Mouse (Mus musculus): ENCODE data around the gene Atl1. TPM values are rescaled to one million over a fixed set of nuclear protein-coding genes. Genes with fewer than 3 reads are reported as not detected.
A peak's percentile ranks its signal among the peaks of the same experiment; 100 is the strongest.

Gene Atl1
- polyA plus RNA-seq, 1 experiment from 2014 or later: 3.9 TPM

- Histone ChIP-seq H3K4me2 (ENCODE audit: low read depth, low read length) (peak overlapping the region; percentile 34), H3K9ac (ENCODE audit: low read length) (no peak overlapping the region), H3K27me3 (ENCODE audit: control insufficient read depth, insufficient read depth, low read depth, low read length) (no peaks in the 10 kb centered on the region), H3K4me1 (replicated peaks; ENCODE audit: control insufficient read depth, insufficient read depth, low read length) (peaks cover 22% of the 10 kb centered on the region), H3K4me3 (ENCODE audit: low read length) (peak overlapping the region; percentile 30), H3K9me3 (ENCODE audit: control insufficient read depth, low read length) (no peaks in the 10 kb centered on the region), H3K27ac (ENCODE audit: low read length) (peak overlapping the region; percentile 79), H3K36me3 (ENCODE audit: control insufficient read depth, insufficient read depth, low read length) (no peaks in the 10 kb centered on the region)
- peak; percentile 82 for ATAC-seq (ENCODE audit: low read depth)
- WGBS: 16% methylated on average over 4 of the region's 4 CpGs
Observed at GRCm38 (mm10) chr12:69879172-69879665, 13.2 kb upstream of the Atl1 start.

GRCm38 (mm10) chr12:69879739-69880138 lies 12.7 kb upstream of the Atl1 start:
- Histone ChIP-seq H3K4me2 (ENCODE audit: low read depth, low read length) (peak overlapping the region; percentile 34), H3K9ac (ENCODE audit: low read length) (no peak overlapping the region; the same call in 1 of the 2 replicates), H3K9me3 (ENCODE audit: control insufficient read depth, low read length) (no peaks in the 10 kb centered on the region), H3K27me3 (ENCODE audit: control insufficient read depth, insufficient read depth, low read depth, low read length) (no peaks in the 10 kb centered on the region), H3K36me3 (ENCODE audit: control insufficient read depth, insufficient read depth, low read length) (no peaks in the 10 kb centered on the region), H3K27ac (ENCODE audit: low read length) (peak overlapping the region; percentile 78), H3K4me3 (ENCODE audit: low read length) (peak overlapping the region; percentile 30), H3K4me1 (replicated peaks; ENCODE audit: control insufficient read depth, insufficient read depth, low read length) (peaks cover 22% of the 10 kb centered on the region)
- ATAC-seq (ENCODE audit: low read depth): no peak
- WGBS: 23% methylated on average over 6 of the region's 6 CpGs

- Histone ChIP-seq H3K9me3 (ENCODE audit: control insufficient read depth, low read length) (no peaks in the 10 kb centered on the region), H3K9ac (ENCODE audit: low read length) (no peak overlapping the region), H3K36me3 (ENCODE audit: control insufficient read depth, insufficient read depth, low read length) (no peaks in the 10 kb centered on the region), H3K27ac (ENCODE audit: low read length) (no peak overlapping the region), H3K27me3 (ENCODE audit: control insufficient read depth, insufficient read depth, low read depth, low read length) (no peaks in the 10 kb centered on the region), H3K4me3 (ENCODE audit: low read length) (no peak overlapping the region), H3K4me2 (ENCODE audit: low read depth, low read length) (no peak overlapping the region), H3K4me1 (replicated peaks; ENCODE audit: control insufficient read depth, insufficient read depth, low read length) (peaks cover 26% of the 10 kb centered on the region)
- 54% methylated on average over 10 of the region's 10 CpGs for WGBS
- ATAC-seq (ENCODE audit: low read depth): no peak
Observed at GRCm38 (mm10) chr12:69881198-69881905, 11.1 kb upstream of the Atl1 start.

GRCm38 (mm10) chr12:69884053-69884452 lies 8.4 kb upstream of the Atl1 start:
- no peaks in the 10 kb centered on the region for H3K27me3 ChIP-seq (ENCODE audit: control insufficient read depth, insufficient read depth, low read depth, low read length)
- no peaks in the 10 kb centered on the region for H3K9me3 ChIP-seq (ENCODE audit: control insufficient read depth, low read length)
- H3K27ac ChIP-seq (ENCODE audit: low read length): no peak overlapping the region
- H3K9ac ChIP-seq (ENCODE audit: low read length): no peak overlapping the region
- no peak overlapping the region for H3K4me2 ChIP-seq (ENCODE audit: low read depth, low read length)
- H3K4me3 ChIP-seq (ENCODE audit: low read length): no peak overlapping the region
- ATAC-seq (ENCODE audit: low read depth): no peak
- WGBS: 92% methylated on average over 5 of the region's 5 CpGs
- H3K36me3 ChIP-seq (ENCODE audit: control insufficient read depth, insufficient read depth, low read length): no peaks in the 10 kb centered on the region
- peaks cover 20% of the 10 kb centered on the region for H3K4me1 ChIP-seq (replicated peaks; ENCODE audit: control insufficient read depth, insufficient read depth, low read length)

- Histone ChIP-seq H3K27me3 (ENCODE audit: control insufficient read depth, insufficient read depth, low read depth, low read length) (no peaks in the 10 kb centered on the region), H3K9me3 (ENCODE audit: control insufficient read depth, low read length) (no peaks in the 10 kb centered on the region), H3K27ac (ENCODE audit: low read length) (no peak overlapping the region), H3K4me3 (ENCODE audit: low read length) (no peak overlapping the region), H3K36me3 (ENCODE audit: control insufficient read depth, insufficient read depth, low read length) (no peaks in the 10 kb centered on the region), H3K4me1 (replicated peaks; ENCODE audit: control insufficient read depth, insufficient read depth, low read length) (peaks cover 20% of the 10 kb centered on the region), H3K9ac (ENCODE audit: low read length) (no peak overlapping the region), H3K4me2 (ENCODE audit: low read depth, low read length) (no peak overlapping the region)
- 85% methylated on average over 5 of the region's 5 CpGs for WGBS
- ATAC-seq (ENCODE audit: low read depth): no peak
Observed at GRCm38 (mm10) chr12:69885170-69885923, 7.1 kb upstream of the Atl1 start.

GRCm38 (mm10) chr12:69887776-69888175 lies 4.6 kb upstream of the Atl1 start:
- Histone ChIP-seq H3K27ac (ENCODE audit: low read length) (no peak overlapping the region), H3K9ac (ENCODE audit: low read length) (no peak overlapping the region), H3K4me1 (replicated peaks; ENCODE audit: control insufficient read depth, insufficient read depth, low read length) (peaks cover 28% of the 10 kb centered on the region), H3K36me3 (ENCODE audit: control insufficient read depth, insufficient read depth, low read length) (no peaks in the 10 kb centered on the region), H3K4me2 (ENCODE audit: low read depth, low read length) (no peak overlapping the region), H3K4me3 (ENCODE audit: low read length) (no peak overlapping the region), H3K9me3 (ENCODE audit: control insufficient read depth, low read length) (no peaks in the 10 kb centered on the region), H3K27me3 (ENCODE audit: control insufficient read depth, insufficient read depth, low read depth, low read length) (no peaks in the 10 kb centered on the region)
- WGBS: 67% methylated on average over 6 of the region's 6 CpGs
- no peak for ATAC-seq (ENCODE audit: low read depth)

- H3K9ac ChIP-seq (ENCODE audit: low read length): no peak overlapping the region
- H3K27me3 ChIP-seq (ENCODE audit: control insufficient read depth, insufficient read depth, low read depth, low read length): no peaks in the 10 kb centered on the region
- peaks cover 30% of the 10 kb centered on the region for H3K4me1 ChIP-seq (replicated peaks; ENCODE audit: control insufficient read depth, insufficient read depth, low read length)
- H3K36me3 ChIP-seq (ENCODE audit: control insufficient read depth, insufficient read depth, low read length): no peaks in the 10 kb centered on the region
- H3K9me3 ChIP-seq (ENCODE audit: control insufficient read depth, low read length): no peaks in the 10 kb centered on the region
- H3K4me2 ChIP-seq (ENCODE audit: low read depth, low read length): no peak overlapping the region
- H3K4me3 ChIP-seq (ENCODE audit: low read length): no peak overlapping the region
- no peak for ATAC-seq (ENCODE audit: low read depth)
- H3K27ac ChIP-seq (ENCODE audit: low read length): no peak overlapping the region
- 53% methylated on average over 1 of the region's 1 CpGs for WGBS
Observed at GRCm38 (mm10) chr12:69888345-69888744, 4.1 kb upstream of the Atl1 start.

- no peaks in the 10 kb centered on the region for H3K36me3 ChIP-seq (ENCODE audit: control insufficient read depth, insufficient read depth, low read length)
- H3K4me3 ChIP-seq (ENCODE audit: low read length): peak overlapping the region; percentile 95
- no peak for ATAC-seq (ENCODE audit: low read depth)
- no peak overlapping the region for H3K9ac ChIP-seq (ENCODE audit: low read length)
- no peaks in the 10 kb centered on the region for H3K9me3 ChIP-seq (ENCODE audit: control insufficient read depth, low read length)
- H3K27me3 ChIP-seq (ENCODE audit: control insufficient read depth, insufficient read depth, low read depth, low read length): no peaks in the 10 kb centered on the region
- WGBS: 44% methylated on average over 6 of the region's 6 CpGs
- peak overlapping the region; percentile 68 for H3K27ac ChIP-seq (ENCODE audit: low read length)
- peak overlapping the region; percentile 66 for H3K4me2 ChIP-seq (ENCODE audit: low read depth, low read length)
- H3K4me1 ChIP-seq (replicated peaks; ENCODE audit: control insufficient read depth, insufficient read depth, low read length): peaks cover 32% of the 10 kb centered on the region
Observed at GRCm38 (mm10) chr12:69890051-69890450, 2.4 kb upstream of the Atl1 start.

- H3K27me3 ChIP-seq (ENCODE audit: control insufficient read depth, insufficient read depth, low read depth, low read length): no peaks in the 10 kb centered on the region
- no peaks in the 10 kb centered on the region for H3K9me3 ChIP-seq (ENCODE audit: control insufficient read depth, low read length)
- WGBS: 10% methylated on average over 5 of the region's 5 CpGs
- peak overlapping the region; percentile 68 for H3K27ac ChIP-seq (ENCODE audit: low read length)
- 0 out of 2 replicates have a peak, but pooled peaks have one; percentile 7 for ATAC-seq (ENCODE audit: low read depth)
- no peaks in the 10 kb centered on the region for H3K36me3 ChIP-seq (ENCODE audit: control insufficient read depth, insufficient read depth, low read length)
- H3K4me2 ChIP-seq (ENCODE audit: low read depth, low read length): peak overlapping the region; percentile 66
- no peak overlapping the region for H3K9ac ChIP-seq (ENCODE audit: low read length)
- peak overlapping the region; percentile 95 for H3K4me3 ChIP-seq (ENCODE audit: low read length)
- peaks cover 29% of the 10 kb centered on the region for H3K4me1 ChIP-seq (replicated peaks; ENCODE audit: control insufficient read depth, insufficient read depth, low read length)
Observed at GRCm38 (mm10) chr12:69890476-69890875, 1.9 kb upstream of the Atl1 start.

Measured in lung, embryonic 16.5 days (tissue).